Comparison of ENCODE assay signal across 9 mouse cellular contexts in genomic region chr7:65519788-65520563, GRCm38 (mm10). TPM values are rescaled to one million over a fixed set of nuclear protein-coding genes. Genes with fewer than 3 reads are reported as not detected.
DNase-seq lines count a peak whose midpoint lies in the region; ATAC-seq and TF ChIP-seq lines count a peak whose summit lies in the region.
"Had no signal": no experiment of that assay in that cellular context is flagged by ENCODE, and none has a peak within 500 bp of the region (broad histone marks: within the 10 kb centered on the region; RNA-seq: fewer than 3 reads in every experiment).

No protein-coding gene starts in this region.

- H3K36me3 ChIP-seq in forebrain, postnatal 0 days (ENCODE audit: insufficient read depth): no peaks in the 10 kb centered on the region
- no peaks in the 10 kb centered on the region for H3K36me3 ChIP-seq in intestine, embryonic 15.5 days
- H3K36me3 ChIP-seq in liver, adult 2 months (ENCODE audit: control insufficient read depth, insufficient read depth, low read length): no peaks in the 10 kb centered on the region
- H3K36me3 ChIP-seq in neural tube, embryonic 11.5 days (ENCODE audit: control insufficient read depth, insufficient read depth, low read length): no peaks in the 10 kb centered on the region

- TF ChIP-seq POLR2A in liver, adult 2 months (IDR thresholded peaks at IDR 0.05; ENCODE audit: extremely low read depth, insufficient read depth, low read length): no peak

- no peaks in the 10 kb centered on the region for H3K9me3 ChIP-seq in forebrain, postnatal 0 days (ENCODE audit: low read length)
- no peaks in the 10 kb centered on the region for H3K9me3 ChIP-seq in intestine, embryonic 15.5 days
- no peaks in the 10 kb centered on the region for H3K9me3 ChIP-seq in neural tube, embryonic 11.5 days (ENCODE audit: control insufficient read depth, low read length)

- ATAC-seq in forebrain, postnatal 0 days: no peak
- ATAC-seq in intestine, embryonic 15.5 days: peak; percentile 94
- ATAC-seq in neural tube, embryonic 11.5 days (ENCODE audit: insufficient read depth, low FRiP score, low TSS enrichment): no peak

- 45% methylated on average over 12 of the region's 12 CpGs for WGBS in forebrain, postnatal 0 days
- WGBS in intestine, embryonic 15.5 days: 22% methylated on average over 12 of the region's 12 CpGs
- 34% methylated on average over 12 of the region's 12 CpGs for WGBS in liver, adult 2 months
- WGBS in neural tube, embryonic 11.5 days: 44% methylated on average over 12 of the region's 12 CpGs

- H3K9ac ChIP-seq in forebrain, postnatal 0 days: no peak overlapping the region
- no peak overlapping the region for H3K9ac ChIP-seq in intestine, embryonic 15.5 days
- H3K9ac ChIP-seq in liver, adult 2 months (ENCODE audit: low read depth, low read length): no peak overlapping the region
- H3K9ac ChIP-seq in neural tube, embryonic 11.5 days (ENCODE audit: low read length): no peak overlapping the region

- H3K4me2 ChIP-seq in forebrain, postnatal 0 days (ENCODE audit: low read depth): no peak overlapping the region
- no peak overlapping the region for H3K4me2 ChIP-seq in intestine, embryonic 15.5 days (replicated peaks)
- H3K4me2 ChIP-seq in neural tube, embryonic 11.5 days (ENCODE audit: low read depth): no peak overlapping the region

- H3K27ac ChIP-seq in forebrain, postnatal 0 days (ENCODE audit: low read depth, low read length): no peak overlapping the region
- H3K27ac ChIP-seq in intestine, embryonic 15.5 days: no peak overlapping the region
- no peak overlapping the region for H3K27ac ChIP-seq in liver, adult 2 months (replicated peaks; ENCODE audit: insufficient read depth, low read depth, low read length)
- H3K27ac ChIP-seq in neural tube, embryonic 11.5 days (ENCODE audit: low read depth, low read length): no peak overlapping the region

- no peaks in the 10 kb centered on the region for H3K79me2 ChIP-seq in liver, adult 2 months (ENCODE audit: control insufficient read depth, insufficient read depth, low read length)

- TF ChIP-seq CTCF in forebrain, postnatal 0 days (IDR thresholded peaks at IDR 0.05; ENCODE audit: low read depth): peak; percentile 83
- peak; percentile 93 for TF ChIP-seq CTCF in liver, adult 2 months (IDR thresholded peaks at IDR 0.05; ENCODE audit: low read depth, low read length)

- no peaks in the 10 kb centered on the region for H3K27me3 ChIP-seq in forebrain, postnatal 0 days (ENCODE audit: insufficient read depth, low read length)
- no peaks in the 10 kb centered on the region for H3K27me3 ChIP-seq in intestine, embryonic 15.5 days (replicated peaks)
- no peaks in the 10 kb centered on the region for H3K27me3 ChIP-seq in liver, adult 2 months (ENCODE audit: control insufficient read depth, insufficient read depth, low read length)
- no peaks in the 10 kb centered on the region for H3K27me3 ChIP-seq in neural tube, embryonic 11.5 days (ENCODE audit: control insufficient read depth, insufficient read depth, low read length)

- H3K4me3 ChIP-seq in forebrain, postnatal 0 days (ENCODE audit: low read depth, low read length): no peak overlapping the region
- no peak overlapping the region for H3K4me3 ChIP-seq in intestine, embryonic 15.5 days (replicated peaks)
- no peak overlapping the region for H3K4me3 ChIP-seq in liver, adult 2 months (ENCODE audit: insufficient read depth, low read depth, low read length)
- H3K4me3 ChIP-seq in neural tube, embryonic 11.5 days (ENCODE audit: low read depth, low read length): no peak overlapping the region
- H3K4me3 ChIP-seq: erythroblast, embryonic 14.5 days had no signal

- H3K4me1 ChIP-seq in forebrain, postnatal 0 days (ENCODE audit: insufficient read depth): no peaks in the 10 kb centered on the region
- H3K4me1 ChIP-seq in intestine, embryonic 15.5 days (replicated peaks): peaks cover 5% of the 10 kb centered on the region
- H3K4me1 ChIP-seq in liver, adult 2 months (ENCODE audit: control insufficient read depth, insufficient read depth, low read length): no peaks in the 10 kb centered on the region
- H3K4me1 ChIP-seq in neural tube, embryonic 11.5 days (ENCODE audit: control insufficient read depth, insufficient read depth, low read length): no peaks in the 10 kb centered on the region

- DNase-seq in right cerebral cortex, adult 2 months (ENCODE audit: low spot score in 2 of 2): peak; percentile 61 to 67
- DNase-seq in right cerebral cortex, postnatal 36 days (ENCODE audit: low spot score in 2 of 2): no peak
- peak; percentile 64 for DNase-seq in cerebellum, adult 8-10 months
- DNase-seq in forebrain, postnatal 0 days: peak; percentile 65
- DNase-seq in liver, adult 2 months (ENCODE audit: extremely low read depth, low read depth, low spot score): peak; percentile 19
- DNase-seq in neural tube, embryonic 11.5 days (ENCODE audit: low spot score): peak; percentile 83
- DNase-seq in thymus, postnatal 14 days: peak; percentile 54

RNA-seq across cellular contexts. Expression of gene Tjp1, which starts 7.6 kb away (rescaled TPM):
- 41.2 and 64.4 TPM in 2 replicates for total RNA-seq in forebrain, postnatal 0 days (2014; rRNA removed)
- polyA plus RNA-seq in forebrain, postnatal 0 days (2015; fragmentation: Nextera tagmentation; extraction: Ambion mirVana): 11.6 and 15.8 TPM in 2 replicates
- 26.4 TPM in 2 replicates for polyA plus RNA-seq in intestine, embryonic 15.5 days (2015; fragmentation: Nextera tagmentation; extraction: Ambion mirVana)
- 19.1 and 24.6 TPM in 2 replicates for total RNA-seq in liver, adult 2 months (2014; rRNA removed)
- polyA plus RNA-seq in liver, adult 2 months (2012; rRNA removed): 5.8 and 6.4 TPM in 2 replicates
- 24.6 and 27.8 TPM in 2 replicates for polyA plus RNA-seq in neural tube, embryonic 11.5 days (2014; fragmentation: Nextera tagmentation; extraction: Ambion mirVana)

Comparison
In these comparisons a context has a peak if more than half of its experiments do, and no peak if none do; other contexts are left out.
1. DNase-seq: peak in right cerebral cortex, adult 2 months (2 of 2), cerebellum, adult 8-10 months (single experiment), forebrain, postnatal 0 days (single experiment), liver, adult 2 months (single experiment), neural tube, embryonic 11.5 days (single experiment) and thymus, postnatal 14 days (single experiment); none in right cerebral cortex, postnatal 36 days (0 of 2).